ENCODE assay signal across 15 mouse cellular contexts in the genomic region with DNA sequence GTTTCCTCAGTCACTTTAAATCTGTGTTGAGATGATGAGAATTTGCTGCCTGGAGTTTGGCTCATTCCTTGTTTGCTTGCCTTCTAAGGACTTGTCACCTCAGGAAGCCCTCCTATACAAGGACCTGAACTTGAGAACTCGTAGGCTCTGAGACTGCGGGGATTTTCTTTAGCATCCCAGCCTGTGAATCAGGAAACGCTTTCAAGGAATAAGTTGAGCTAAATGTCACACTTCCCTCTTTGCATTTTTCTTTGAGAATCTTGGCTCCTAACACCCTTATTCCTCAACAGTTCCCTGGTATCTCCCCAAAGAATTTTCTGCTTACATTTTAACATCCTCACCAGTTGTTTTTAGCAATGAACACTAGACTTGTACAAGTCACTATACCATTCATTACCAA.
DNase-seq lines count a peak whose midpoint lies in the region.
"Had no signal": no experiment of that assay in that cellular context is flagged by ENCODE, and none has a peak within 500 bp of the region (broad histone marks: within the 10 kb centered on the region; RNA-seq: fewer than 3 reads in every experiment).

No protein-coding gene starts in this region.

- peak; percentile 5 for DNase-seq in heart, adult 11 months
- no peak for DNase-seq in heart, postnatal 14 days
- DNase-seq in brain, adult 2 months (ENCODE audit: low read depth, low spot score), result peak; percentile 50
- peak; percentile 44 for DNase-seq in telencephalon, adult 2 months (ENCODE audit: low read depth, low spot score)
- no peak for DNase-seq in kidney, adult 18-20 months
- DNase-seq: adrenal gland, adult 2 months; adrenal gland, postnatal 10 days; adrenal gland, postnatal 36 days; cerebellum, adult 11 months; cerebellum, adult 18-20 months; cerebellum, adult 8-10 months; cerebellum, adult 9-11 months; cerebellum, postnatal 14 days; cerebellum, postnatal 36 days; embryo, embryonic 11 days had no signal

- intact Hi-C loops in heart, postnatal 14 days (cut with DNase I), result no loop called here

Comparison
In these comparisons a context has a peak if more than half of its experiments do, and no peak if none do; other contexts are left out.
1. DNase-seq: peak in heart, adult 11 months (single experiment), brain, adult 2 months (single experiment) and telencephalon, adult 2 months (single experiment); none in heart, postnatal 14 days (0 of 2) and kidney, adult 18-20 months (single experiment).